Mouse (Mus musculus) stomach, postnatal 0 days (tissue): ENCODE results near the gene Tusc2.

Experiments
- CTCF ChIP-seq: IDR thresholded peaks from 2 replicates; pipeline ENCODE4 v1.5.1; 2016; ENCODE audit warnings: antibody characterized with exemption, low read depth, mild to moderate bottlenecking, moderate library complexity
- EP300 ChIP-seq: optimal IDR thresholded peaks from 2 replicates; pipeline ENCODE3; 2016; ENCODE audit warnings: antibody characterized with exemption

GRCm38 (mm10) chr9:107599433-107599832, 36.4 kb downstream of the Tusc2 start:
- TF ChIP-seq EP300 (no peak), CTCF (no peak)
